Mouse (Mus musculus): Measurements from ENCODE around the gene Snap47. TPM values are rescaled to one million over a fixed set of nuclear protein-coding genes. Genes with fewer than 3 reads are reported as not detected.
"Not testable (repeated sequence)": the region's sequence is repeated elsewhere in the genome, so short reads cannot be mapped to it uniquely, and the experiment has no call there.

Snap47 gene
- total and polyA plus RNA-seq, 3 experiments, result 13.3 to 34.9 (median 27.9) TPM

- H3K27me3 ChIP-seq (ENCODE audit: insufficient read depth, low read length), result peaks cover 11% of the 10 kb centered on the region
- peaks cover 4% of the 10 kb centered on the region; the same call in 1 of the 2 replicates for H3K4me1 ChIP-seq (ENCODE audit: insufficient read depth, low read depth, low read length)
- TF ChIP-seq CTCF (IDR thresholded peaks at IDR 0.05; ENCODE audit: low read depth, low read length) (no peak), TAL1 (conservative IDR thresholded peaks at IDR 0.05; ENCODE audit: low read depth, low read length) (no peak), POLR2AphosphoS5 (IDR thresholded peaks at IDR 0.05; ENCODE audit: insufficient replicate concordance, low read depth, low read length) (no peak)
Observed at GRCm38 (mm10) chr11:59377999-59378398, 73.0 kb downstream of the Snap47 start.

GRCm38 (mm10) chr11:59375475-59375874 lies 75.5 kb downstream of the Snap47 start, which contains the start of gene Prss38:
Prss38 (minus strand) TSS chr11:59375657.
- Histone ChIP-seq H3K36me3 (replicated peaks) (no peaks in the 10 kb centered on the region), H3K4me1 (ENCODE audit: insufficient read depth, low read depth, low read length) (peaks cover 4% of the 10 kb centered on the region; the same call in 1 of the 2 replicates), H3K9me3 (replicated peaks) (no peaks in the 10 kb centered on the region), H3K27me3 (ENCODE audit: insufficient read depth, low read length) (peaks cover 14% of the 10 kb centered on the region), H3K4me3 (ENCODE audit: low read depth, low read length) (no peak within 1 kb of the TSS)
- no peak for ATAC-seq (ENCODE audit: extremely low read depth, insufficient number of reproducible peaks, low FRiP score, poor library complexity, severe bottlenecking)
- no peak for DNase-seq (ENCODE audit: low spot score)
- TF ChIP-seq GATA1 (IDR thresholded peaks at IDR 0.05; ENCODE audit: borderline replicate concordance, low read length), result no peak
- TF ChIP-seq CTCF (IDR thresholded peaks at IDR 0.05; ENCODE audit: low read depth, low read length), result no peak
- TF ChIP-seq GATA2 (IDR thresholded peaks at IDR 0.05; ENCODE audit: borderline replicate concordance, low read depth, low read length), result no peak
- TF ChIP-seq POLR2AphosphoS5 (IDR thresholded peaks at IDR 0.05; ENCODE audit: insufficient replicate concordance, low read depth, low read length), result no peak
- no peak for TF ChIP-seq TAL1 (conservative IDR thresholded peaks at IDR 0.05; ENCODE audit: low read depth, low read length)

More at GRCm38 (mm10) chr11:59377999-59378398, 73.0 kb downstream of the Snap47 start:
- no peak for DNase-seq (ENCODE audit: low spot score)
- ATAC-seq (ENCODE audit: extremely low read depth, insufficient number of reproducible peaks, low FRiP score, poor library complexity, severe bottlenecking), result no peak
- no peaks in the 10 kb centered on the region for H3K9me3 ChIP-seq (replicated peaks)
- no peaks in the 10 kb centered on the region for H3K36me3 ChIP-seq (replicated peaks)
- no peak overlapping the region for H3K4me3 ChIP-seq (ENCODE audit: low read depth, low read length)

- no peak for ATAC-seq (ENCODE audit: extremely low read depth, insufficient number of reproducible peaks, low FRiP score, poor library complexity, severe bottlenecking)
- DNase-seq (ENCODE audit: low spot score), result no peak
- TF ChIP-seq POLR2AphosphoS5 (IDR thresholded peaks at IDR 0.05; ENCODE audit: insufficient replicate concordance, low read depth, low read length) (no peak), CTCF (IDR thresholded peaks at IDR 0.05; ENCODE audit: low read depth, low read length) (no peak), GATA1 (IDR thresholded peaks at IDR 0.05; ENCODE audit: borderline replicate concordance, low read length) (no peak), GATA2 (IDR thresholded peaks at IDR 0.05; ENCODE audit: borderline replicate concordance, low read depth, low read length) (no peak), TAL1 (conservative IDR thresholded peaks at IDR 0.05; ENCODE audit: low read depth, low read length) (no peak)
- peaks cover 5% of the 10 kb centered on the region for H3K27me3 ChIP-seq (ENCODE audit: insufficient read depth, low read length)
- H3K36me3 ChIP-seq (replicated peaks), result no peaks in the 10 kb centered on the region
- no peaks in the 10 kb centered on the region for H3K9me3 ChIP-seq (replicated peaks)
- H3K4me3 ChIP-seq (ENCODE audit: low read depth, low read length), result no peak overlapping the region
- no peaks in the 10 kb centered on the region for H3K4me1 ChIP-seq (ENCODE audit: insufficient read depth, low read depth, low read length)
Observed at GRCm38 (mm10) chr11:59369848-59370247, 81.1 kb downstream of the Snap47 start.

GRCm38 (mm10) chr11:59367955-59368354 lies 83.0 kb downstream of the Snap47 start:
- H3K9me3 ChIP-seq (replicated peaks); ATAC-seq (ENCODE audit: extremely low read depth, insufficient number of reproducible peaks, low FRiP score, poor library complexity, severe bottlenecking); DNase-seq (ENCODE audit: low spot score); H3K27me3 ChIP-seq (ENCODE audit: insufficient read depth, low read length); H3K4me3 ChIP-seq (ENCODE audit: low read depth, low read length); H3K36me3 ChIP-seq (replicated peaks); H3K4me1 ChIP-seq (ENCODE audit: insufficient read depth, low read depth, low read length): not testable (repeated sequence)

GRCm38 (mm10) chr11:59366633-59367032 lies 84.4 kb downstream of the Snap47 start:
- H3K4me1 ChIP-seq (ENCODE audit: insufficient read depth, low read depth, low read length), result no peaks in the 10 kb centered on the region
- DNase-seq (ENCODE audit: low spot score) (no peak), ATAC-seq (ENCODE audit: extremely low read depth, insufficient number of reproducible peaks, low FRiP score, poor library complexity, severe bottlenecking) (no peak)
- peaks cover 9% of the 10 kb centered on the region for H3K27me3 ChIP-seq (ENCODE audit: insufficient read depth, low read length)
- H3K36me3 ChIP-seq (replicated peaks), result no peaks in the 10 kb centered on the region
- no peak overlapping the region for H3K4me3 ChIP-seq (ENCODE audit: low read depth, low read length)
- no peak for TF ChIP-seq POLR2AphosphoS5 (IDR thresholded peaks at IDR 0.05; ENCODE audit: insufficient replicate concordance, low read depth, low read length)
- TF ChIP-seq GATA2 (IDR thresholded peaks at IDR 0.05; ENCODE audit: borderline replicate concordance, low read depth, low read length), result no peak
- no peaks in the 10 kb centered on the region for H3K9me3 ChIP-seq (replicated peaks)

- H3K4me3 ChIP-seq (ENCODE audit: low read depth, low read length), result no peak overlapping the region
- ATAC-seq (ENCODE audit: extremely low read depth, insufficient number of reproducible peaks, low FRiP score, poor library complexity, severe bottlenecking), result no peak
- H3K4me1 ChIP-seq (ENCODE audit: insufficient read depth, low read depth, low read length), result no peaks in the 10 kb centered on the region
- no peaks in the 10 kb centered on the region for H3K9me3 ChIP-seq (replicated peaks)
- DNase-seq (ENCODE audit: low spot score), result no peak
- TF ChIP-seq TAL1 (conservative IDR thresholded peaks at IDR 0.05; ENCODE audit: low read depth, low read length) (no peak), GATA1 (IDR thresholded peaks at IDR 0.05; ENCODE audit: borderline replicate concordance, low read length) (no peak)
- H3K27me3 ChIP-seq (ENCODE audit: insufficient read depth, low read length), result peaks cover 9% of the 10 kb centered on the region
- no peaks in the 10 kb centered on the region for H3K36me3 ChIP-seq (replicated peaks)
Observed at GRCm38 (mm10) chr11:59366031-59366430, 85.0 kb downstream of the Snap47 start.

GRCm38 (mm10) chr11:59364417-59364816 lies 86.6 kb downstream of the Snap47 start:
- H3K4me1 ChIP-seq (ENCODE audit: insufficient read depth, low read depth, low read length), result no peaks in the 10 kb centered on the region
- H3K27me3 ChIP-seq (ENCODE audit: insufficient read depth, low read length), result peaks cover 9% of the 10 kb centered on the region
- DNase-seq (ENCODE audit: low spot score) (no peak), ATAC-seq (ENCODE audit: extremely low read depth, insufficient number of reproducible peaks, low FRiP score, poor library complexity, severe bottlenecking) (no peak)
- no peak overlapping the region for H3K4me3 ChIP-seq (ENCODE audit: low read depth, low read length)
- no peaks in the 10 kb centered on the region for H3K9me3 ChIP-seq (replicated peaks)
- TF ChIP-seq GATA1 (IDR thresholded peaks at IDR 0.05; ENCODE audit: borderline replicate concordance, low read length) (no peak), GATA2 (IDR thresholded peaks at IDR 0.05; ENCODE audit: borderline replicate concordance, low read depth, low read length) (no peak), TAL1 (conservative IDR thresholded peaks at IDR 0.05; ENCODE audit: low read depth, low read length) (no peak), POLR2AphosphoS5 (IDR thresholded peaks at IDR 0.05; ENCODE audit: insufficient replicate concordance, low read depth, low read length) (no peak), CTCF (IDR thresholded peaks at IDR 0.05; ENCODE audit: low read depth, low read length) (no peak)
- no peaks in the 10 kb centered on the region for H3K36me3 ChIP-seq (replicated peaks)
